Mouse (Mus musculus): ENCODE data around the gene Enthd1. TPM values are rescaled to one million over a fixed set of nuclear protein-coding genes. Genes with fewer than 3 reads are reported as not detected.
A peak's percentile ranks its signal among the peaks of the same experiment; 100 is the strongest.

The Enthd1 gene
- polyA plus RNA-seq, 1 experiment from 2014 or later = not detected

- DNase-seq (ENCODE audit: low spot score) = no peak
- H3K36me3 ChIP-seq (replicated peaks) = no peaks in the 10 kb centered on the region
- H3K4me1 ChIP-seq = peaks cover 55% of the 10 kb centered on the region
- WGBS = 70% methylated on average over 3 of the region's 3 CpGs
- H3K27ac ChIP-seq (replicated peaks) = no peak overlapping the region
- H3K9me3 ChIP-seq = 0 out of 2 replicates have a peak, but pooled peaks cover 4% of the 10 kb centered on the region
- no peak overlapping the region for H3K4me3 ChIP-seq
- peaks cover 8% of the 10 kb centered on the region for H3K27me3 ChIP-seq (replicated peaks; ENCODE audit: low read depth, poor library complexity, severe bottlenecking)
Observed at GRCm38 (mm10) chr15:80488658-80489057, 76.3 kb downstream of the Enthd1 start.

- Histone ChIP-seq H3K27ac (replicated peaks) (peak overlapping the region; percentile 54; the same call in 1 of the 2 replicates), H3K36me3 (replicated peaks) (no peaks in the 10 kb centered on the region)
- WGBS = 90% methylated on average over 1 of the region's 1 CpGs
Observed at GRCm38 (mm10) chr15:80485601-80486000, 79.4 kb downstream of the Enthd1 start.

GRCm38 (mm10) chr15:80483041-80483705, 81.8 kb downstream of the Enthd1 start:
- Histone ChIP-seq H3K27me3 (replicated peaks; ENCODE audit: low read depth, poor library complexity, severe bottlenecking) (no peaks in the 10 kb centered on the region), H3K36me3 (replicated peaks) (no peaks in the 10 kb centered on the region), H3K4me3 (no peak overlapping the region), H3K4me1 (peaks cover 39% of the 10 kb centered on the region), H3K9me3 (no peaks in the 10 kb centered on the region), H3K27ac (replicated peaks) (no peak overlapping the region)
- 63% methylated on average over 9 of the region's 9 CpGs for WGBS
- DNase-seq (ENCODE audit: low spot score) = no peak

More at GRCm38 (mm10) chr15:80485601-80486000, 79.4 kb downstream of the Enthd1 start:
- Histone ChIP-seq H3K9me3 (no peaks in the 10 kb centered on the region), H3K4me3 (no peak overlapping the region), H3K4me1 (peaks cover 50% of the 10 kb centered on the region), H3K27me3 (replicated peaks; ENCODE audit: low read depth, poor library complexity, severe bottlenecking) (no peaks in the 10 kb centered on the region)
- DNase-seq (ENCODE audit: low spot score) = no peak

GRCm38 (mm10) chr15:80482348-80482747, 82.6 kb downstream of the Enthd1 start:
- H3K27ac ChIP-seq (replicated peaks) = no peak overlapping the region
- H3K36me3 ChIP-seq (replicated peaks) = no peaks in the 10 kb centered on the region
- peaks cover 32% of the 10 kb centered on the region for H3K4me1 ChIP-seq
- H3K27me3 ChIP-seq (replicated peaks; ENCODE audit: low read depth, poor library complexity, severe bottlenecking) = no peaks in the 10 kb centered on the region
- WGBS = 79% methylated on average over 8 of the region's 8 CpGs
- no peak for DNase-seq (ENCODE audit: low spot score)
- H3K9me3 ChIP-seq = no peaks in the 10 kb centered on the region
- H3K4me3 ChIP-seq = no peak overlapping the region

GRCm38 (mm10) chr15:80474429-80475002, 90.4 kb downstream of the Enthd1 start:
- 86% methylated on average over 6 of the region's 6 CpGs for WGBS
- Histone ChIP-seq H3K4me1 (no peaks in the 10 kb centered on the region; the same call in 1 of the 2 replicates), H3K9me3 (no peaks in the 10 kb centered on the region), H3K27me3 (replicated peaks; ENCODE audit: low read depth, poor library complexity, severe bottlenecking) (no peaks in the 10 kb centered on the region), H3K4me3 (no peak overlapping the region), H3K27ac (replicated peaks) (no peak overlapping the region), H3K36me3 (replicated peaks) (no peaks in the 10 kb centered on the region)
- DNase-seq (ENCODE audit: low spot score) = no peak

- no peaks in the 10 kb centered on the region for H3K36me3 ChIP-seq (replicated peaks)
- H3K27ac ChIP-seq (replicated peaks) = no peak overlapping the region
- DNase-seq (ENCODE audit: low spot score) = no peak
- H3K27me3 ChIP-seq (replicated peaks; ENCODE audit: low read depth, poor library complexity, severe bottlenecking) = peaks cover 20% of the 10 kb centered on the region
- no peaks in the 10 kb centered on the region for H3K9me3 ChIP-seq
- H3K4me1 ChIP-seq = peaks cover under 1% of the 10 kb centered on the region; the same call in 1 of the 2 replicates
- WGBS = 85% methylated on average over 4 of the region's 4 CpGs
- H3K4me3 ChIP-seq = no peak overlapping the region
Observed at GRCm38 (mm10) chr15:80467876-80468275, 97.1 kb downstream of the Enthd1 start.

GRCm38 (mm10) chr15:80462106-80462505, 102.8 kb downstream of the Enthd1 start:
- WGBS = 4% methylated on average over 9 of the region's 9 CpGs
- peaks cover 53% of the 10 kb centered on the region for H3K27me3 ChIP-seq (replicated peaks; ENCODE audit: low read depth, poor library complexity, severe bottlenecking)
- peak; percentile 64 for DNase-seq (ENCODE audit: low spot score)
- peaks cover 24% of the 10 kb centered on the region for H3K4me1 ChIP-seq
- H3K27ac ChIP-seq (replicated peaks) = peak overlapping the region; percentile 41
- no peaks in the 10 kb centered on the region for H3K36me3 ChIP-seq (replicated peaks)
- no peaks in the 10 kb centered on the region for H3K9me3 ChIP-seq
- H3K4me3 ChIP-seq = peak overlapping the region; percentile 46

- H3K4me3 ChIP-seq = no peak overlapping the region
- H3K9me3 ChIP-seq = no peaks in the 10 kb centered on the region
- peaks cover 24% of the 10 kb centered on the region for H3K4me1 ChIP-seq
- H3K36me3 ChIP-seq (replicated peaks) = no peaks in the 10 kb centered on the region
- no peak for DNase-seq (ENCODE audit: low spot score)
- WGBS = 60% methylated on average over 2 of the region's 2 CpGs
- no peak overlapping the region for H3K27ac ChIP-seq (replicated peaks)
- H3K27me3 ChIP-seq (replicated peaks; ENCODE audit: low read depth, poor library complexity, severe bottlenecking) = peaks cover 53% of the 10 kb centered on the region
Observed at GRCm38 (mm10) chr15:80461446-80461845, 103.5 kb downstream of the Enthd1 start.

GRCm38 (mm10) chr15:80460011-80460410, 104.9 kb downstream of the Enthd1 start:
- Histone ChIP-seq H3K36me3 (replicated peaks) (no peaks in the 10 kb centered on the region), H3K9me3 (no peaks in the 10 kb centered on the region), H3K4me1 (peaks cover 25% of the 10 kb centered on the region), H3K27ac (replicated peaks) (no peak overlapping the region), H3K4me3 (no peak overlapping the region), H3K27me3 (replicated peaks; ENCODE audit: low read depth, poor library complexity, severe bottlenecking) (peaks cover 53% of the 10 kb centered on the region)
- 43% methylated on average over 9 of the region's 9 CpGs for WGBS
- DNase-seq (ENCODE audit: low spot score) = no peak

- no peak overlapping the region for H3K27ac ChIP-seq (replicated peaks)
- H3K27me3 ChIP-seq (replicated peaks; ENCODE audit: low read depth, poor library complexity, severe bottlenecking) = peaks cover 35% of the 10 kb centered on the region
- no peaks in the 10 kb centered on the region for H3K36me3 ChIP-seq (replicated peaks)
- H3K9me3 ChIP-seq = no peaks in the 10 kb centered on the region
- no peak for DNase-seq (ENCODE audit: low spot score)
- 84% methylated on average over 3 of the region's 3 CpGs for WGBS
- H3K4me3 ChIP-seq = no peak overlapping the region
- H3K4me1 ChIP-seq = peaks cover 25% of the 10 kb centered on the region
Observed at GRCm38 (mm10) chr15:80457984-80458383, 107.0 kb downstream of the Enthd1 start.

- Histone ChIP-seq H3K4me3 (no peak overlapping the region), H3K27me3 (replicated peaks; ENCODE audit: low read depth, poor library complexity, severe bottlenecking) (peaks cover 15% of the 10 kb centered on the region), H3K9me3 (no peaks in the 10 kb centered on the region), H3K4me1 (peaks cover 9% of the 10 kb centered on the region), H3K27ac (replicated peaks) (no peak overlapping the region), H3K36me3 (replicated peaks) (no peaks in the 10 kb centered on the region)
- no peak for DNase-seq (ENCODE audit: low spot score)
- WGBS = 76% methylated on average over 6 of the region's 6 CpGs
Observed at GRCm38 (mm10) chr15:80454486-80454885, 110.5 kb downstream of the Enthd1 start.

- DNase-seq (ENCODE audit: low spot score) = peak; percentile 20
- H3K27ac ChIP-seq (replicated peaks) = no peak overlapping the region; the same call in 1 of the 2 replicates
- H3K36me3 ChIP-seq (replicated peaks) = no peaks in the 10 kb centered on the region
- peaks cover 9% of the 10 kb centered on the region for H3K4me1 ChIP-seq
- WGBS = 34% methylated on average over 16 of the region's 16 CpGs
- 0 out of 2 replicates have a peak overlapping the region, but pooled peaks have one; percentile 8 for H3K4me3 ChIP-seq
- no peaks in the 10 kb centered on the region for H3K9me3 ChIP-seq
- peaks cover 11% of the 10 kb centered on the region for H3K27me3 ChIP-seq (replicated peaks; ENCODE audit: low read depth, poor library complexity, severe bottlenecking)
Observed at GRCm38 (mm10) chr15:80452425-80452824, 112.5 kb downstream of the Enthd1 start.
